ENCODE assay signal across 1 mouse cellular context in the genomic region with DNA sequence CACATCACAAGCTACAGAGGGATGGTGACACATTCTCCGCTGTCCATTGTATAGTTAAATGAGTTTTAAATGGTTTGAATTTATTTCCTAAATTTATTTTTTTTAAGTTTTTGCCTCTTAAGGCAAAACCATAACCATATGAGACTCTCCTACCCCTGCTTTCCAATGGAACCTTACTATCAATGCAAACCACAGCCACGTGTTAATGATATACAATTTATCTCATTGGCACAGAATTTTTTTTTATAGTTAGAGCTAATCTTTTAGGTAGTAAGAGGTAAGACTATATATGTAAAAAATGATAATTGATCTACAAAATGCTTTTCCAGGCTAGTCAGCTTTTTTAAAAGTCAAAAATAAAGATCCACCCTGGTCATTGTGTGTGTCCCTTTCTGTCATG.
TF ChIP-seq lines count a peak whose summit lies in the region.

No protein-coding gene starts in this region.

TF ChIP-seq in MEL, 35 proteins besides CTCF, POLR2A, EP300 and RAD21 (continued from another document):
- TF ChIP-seq ZNF384 (IDR thresholded peaks at IDR 0.05; ENCODE audit: low read depth, low read length) (peak; percentile 63; the same call in 1 of the 2 replicates), SMC3 (IDR thresholded peaks at IDR 0.05; ENCODE audit: low read depth, low read length) (no peak)
TF ChIP-seq in MEL: peak in this region for 10.
